Mouse (Mus musculus) cerebellum, adult 2 months (tissue): ENCODE measurements around the gene Cers5. TPM values are rescaled to one million over a fixed set of nuclear protein-coding genes. Genes with fewer than 3 reads are reported as not detected.

ENCODE experiments used
- DNase-seq, 2 experiments: peaks; one replicate each; pipeline ENCODE4 v3.0.0; 2021
- H3K27ac ChIP-seq: fragments of 200-500 bp; 2 replicates; pipeline ENCODE4 v1.5.1; 2012; ENCODE audit warnings: low read length, control low read depth, inconsistent platforms; ENCODE audit not compliant: insufficient read depth
- H3K27me3 ChIP-seq: fragments of 200-500 bp; 2 replicates; pipeline ENCODE4 v1.6.1; 2012; ENCODE audit warnings: inconsistent platforms, mild to moderate bottlenecking, low read length, moderate library complexity; ENCODE audit not compliant: control insufficient read depth, insufficient read depth
- H3K4me1 ChIP-seq: fragments of 200-500 bp; 2 replicates; pipeline ENCODE4 v1.6.1; 2011; ENCODE audit warnings: low read length; ENCODE audit not compliant: control insufficient read depth, insufficient read depth
- H3K4me3 ChIP-seq: fragments of 200-500 bp; replicated peaks from 2 replicates; pipeline ENCODE3; 2011; ENCODE audit warnings: mild to moderate bottlenecking, low read depth, low read length, control low read depth; ENCODE audit not compliant: insufficient read depth
- CTCF ChIP-seq: fragments of 200-500 bp; IDR thresholded peaks from 2 replicates; pipeline ENCODE4 v1.5.1; 2011; ENCODE audit warnings: low read depth, mild to moderate bottlenecking, control low read depth, low read length, moderate library complexity, borderline replicate concordance; ENCODE audit not compliant: insufficient read depth
- POLR2A ChIP-seq: fragments of 200-500 bp; IDR thresholded peaks from 2 replicates; pipeline ENCODE4 v1.6.1; 2011; ENCODE audit warnings: low read length, control low read depth, borderline replicate concordance; ENCODE audit not compliant: insufficient read depth
- WGBS: fragments of 180-500 bp; shearing (Covaris S2); methylation state at CpG from one replicate; pipeline ENCODE4 v1.1.7; 2018; 5-methylcytosine and 5-hydroxymethylcytosine counted together
- polyA plus RNA-seq: library from polyadenylated mRNA; depleted of rRNA; stranded (reverse); fragments of >200 nt; gene quantifications from 2 replicates; pipeline ENCODE4 v1.2.3, GENCODE M21; 2012

Cers5 gene
- polyA plus RNA-seq, 1 experiment, result 40.2 TPM

DNA sequence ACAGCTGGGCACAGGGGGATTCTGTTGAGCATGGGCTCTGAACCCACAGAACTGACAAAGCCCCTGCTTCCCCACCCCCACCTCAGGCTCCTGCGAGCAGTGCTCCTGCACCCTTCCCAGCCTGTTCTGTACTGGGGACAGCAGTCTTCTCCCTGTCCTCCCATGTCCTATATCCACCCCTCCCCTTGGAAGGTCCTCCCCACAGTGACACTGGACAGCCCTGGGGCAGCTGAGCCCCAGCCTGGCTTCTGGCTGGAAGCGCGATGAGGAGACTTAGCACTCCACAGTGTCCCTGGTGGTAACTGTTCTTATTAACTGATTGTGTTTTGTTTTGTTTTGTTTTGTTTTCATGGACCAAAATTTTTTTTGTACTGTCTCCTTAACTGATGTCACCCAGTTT, 59.1 kb downstream of the Cers5 start:
- Histone ChIP-seq H3K27me3 (no peaks in the 10 kb centered on the region), H3K4me3 (no peak overlapping the region), H3K4me1 (peaks cover 36% of the 10 kb centered on the region), H3K27ac (peak overlapping the region; percentile 56)
- DNase-seq, result no peak
- WGBS, result 78% methylated on average over 3 of the region's 3 CpGs
- TF ChIP-seq CTCF (no peak), POLR2A (no peak)

DNA sequence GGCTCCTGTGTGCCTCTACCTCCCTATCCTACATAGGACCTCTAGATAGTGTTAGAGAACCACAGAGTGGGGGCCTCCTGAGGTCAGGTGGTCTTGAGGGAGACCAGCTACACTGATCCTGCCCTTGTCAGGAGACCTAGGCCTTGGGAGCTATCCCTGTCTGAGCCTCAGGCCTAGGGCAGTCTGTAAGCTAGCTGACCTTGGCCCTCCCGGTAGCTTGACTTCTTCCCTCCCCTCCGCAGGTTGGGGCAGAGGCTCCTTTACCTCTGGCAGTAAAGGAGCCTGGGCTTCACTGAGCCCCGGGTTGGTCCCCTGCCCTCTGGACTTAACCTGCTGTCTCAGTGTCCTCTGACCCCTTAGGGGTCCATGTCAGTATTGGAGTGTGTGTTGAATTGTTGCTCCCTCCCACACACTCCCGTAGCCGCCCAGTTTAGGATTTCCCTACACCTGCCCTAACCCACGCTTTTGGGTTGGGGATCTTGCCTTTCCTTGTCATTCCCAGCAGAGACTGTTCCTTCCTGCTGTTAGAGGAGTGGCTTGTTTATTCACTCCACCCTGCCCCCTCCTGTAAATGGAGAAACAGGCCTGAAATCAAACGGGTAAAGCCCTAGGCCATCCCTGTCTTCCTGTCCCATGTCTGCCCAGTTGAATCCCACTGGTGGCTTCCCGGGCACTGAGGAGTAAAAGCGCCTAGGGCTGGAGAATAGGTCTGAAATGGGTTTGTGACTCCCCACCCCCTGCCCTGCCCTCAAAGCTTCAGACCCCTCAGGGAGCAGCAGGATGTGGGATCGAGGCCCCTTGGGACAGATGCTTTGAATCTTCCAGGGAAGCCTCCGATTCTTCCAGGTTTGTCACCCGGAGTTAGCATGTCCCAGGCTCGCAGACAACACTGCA, 59.8 kb downstream of the Cers5 start:
- no peak for DNase-seq
- WGBS, result 63% methylated on average over 13 of the region's 13 CpGs
- H3K4me1 ChIP-seq, result peaks cover 30% of the 10 kb centered on the region
- H3K27ac ChIP-seq, result peak overlapping the region; percentile 26; the same call in 1 of the 2 replicates
- no peak for TF ChIP-seq POLR2A
- no peak for TF ChIP-seq CTCF
- H3K27me3 ChIP-seq, result no peaks in the 10 kb centered on the region
- no peak overlapping the region for H3K4me3 ChIP-seq

DNA sequence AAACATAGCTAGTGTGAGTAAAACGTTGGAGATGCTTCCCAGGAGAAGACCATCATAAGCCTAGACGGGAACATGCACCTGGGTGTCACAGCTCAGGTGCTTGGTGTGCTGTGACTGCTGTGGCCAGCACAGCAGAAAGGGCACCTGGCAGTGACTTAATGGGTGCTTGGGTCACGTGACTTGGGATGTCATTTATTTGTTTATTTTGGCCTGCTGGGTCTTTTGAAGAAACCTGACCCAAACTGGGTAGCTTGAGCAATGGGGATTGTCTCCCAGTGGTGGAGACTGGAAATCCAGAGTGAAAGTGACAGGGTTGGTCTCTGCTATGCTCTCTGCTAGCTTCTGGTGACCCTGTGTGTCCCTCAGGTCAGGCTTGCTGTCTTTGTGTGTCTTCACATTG, 61.2 kb downstream of the Cers5 start:
- no peak for DNase-seq
- H3K27me3 ChIP-seq, result no peaks in the 10 kb centered on the region
- no peak overlapping the region for H3K27ac ChIP-seq
- H3K4me3 ChIP-seq, result no peak overlapping the region
- H3K4me1 ChIP-seq, result peaks cover 20% of the 10 kb centered on the region
- WGBS, result 77% methylated on average over 3 of the region's 3 CpGs
- TF ChIP-seq POLR2A (no peak), CTCF (no peak)

DNA sequence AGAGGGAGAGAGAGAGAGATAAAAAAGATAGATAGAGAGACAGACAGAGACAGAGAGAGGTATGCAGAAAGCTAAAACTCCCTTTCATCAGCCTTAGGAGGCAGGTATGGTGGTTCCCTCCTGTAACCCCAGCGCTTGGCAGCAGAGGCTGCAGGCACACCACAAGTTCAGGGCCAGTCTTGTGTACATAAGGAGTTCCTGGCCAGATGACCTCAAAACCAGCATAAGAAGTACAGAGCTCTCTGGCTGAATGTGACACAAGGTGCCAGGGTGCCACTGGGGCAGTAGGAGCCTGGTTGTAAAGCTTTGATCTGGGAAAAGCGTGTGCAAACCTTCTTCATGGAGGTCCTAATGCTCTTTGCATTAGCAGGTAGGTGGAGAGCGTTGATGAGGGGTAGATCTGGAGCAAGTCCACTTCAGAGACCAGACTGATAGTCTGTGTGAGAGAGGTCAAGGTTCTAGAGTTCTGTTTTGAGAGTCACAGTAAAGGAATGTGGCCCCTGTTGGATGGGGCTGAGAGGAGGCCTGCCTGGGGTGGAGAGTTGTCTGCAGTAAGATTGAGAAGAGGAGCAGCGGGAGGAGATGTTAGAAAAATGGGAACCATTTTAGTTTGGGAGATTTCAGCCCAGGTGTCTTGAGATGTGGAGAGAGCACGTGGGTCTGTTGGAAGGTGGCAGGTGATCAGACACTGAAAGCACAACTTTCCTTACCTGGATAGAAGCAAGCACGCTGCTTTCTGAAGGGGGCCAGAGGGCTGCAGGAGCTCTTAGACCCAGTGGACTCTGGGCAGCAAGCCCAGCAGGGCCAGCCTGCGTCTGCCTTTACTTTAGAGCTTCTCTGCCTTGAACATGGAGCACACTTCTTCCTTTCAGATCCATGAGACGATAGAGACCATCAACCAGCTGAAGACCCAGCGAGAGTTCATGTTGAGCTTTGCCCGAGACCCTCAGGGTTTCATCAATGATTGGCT, 62.2 kb downstream of the Cers5 start:
- Histone ChIP-seq H3K4me1 (peaks cover 10% of the 10 kb centered on the region), H3K27me3 (no peaks in the 10 kb centered on the region), H3K4me3 (no peak overlapping the region), H3K27ac (no peak overlapping the region)
- WGBS, result 81% methylated on average over 10 of the region's 10 CpGs
- no peak for DNase-seq
- no peak for TF ChIP-seq CTCF
- TF ChIP-seq POLR2A, result no peak

DNA sequence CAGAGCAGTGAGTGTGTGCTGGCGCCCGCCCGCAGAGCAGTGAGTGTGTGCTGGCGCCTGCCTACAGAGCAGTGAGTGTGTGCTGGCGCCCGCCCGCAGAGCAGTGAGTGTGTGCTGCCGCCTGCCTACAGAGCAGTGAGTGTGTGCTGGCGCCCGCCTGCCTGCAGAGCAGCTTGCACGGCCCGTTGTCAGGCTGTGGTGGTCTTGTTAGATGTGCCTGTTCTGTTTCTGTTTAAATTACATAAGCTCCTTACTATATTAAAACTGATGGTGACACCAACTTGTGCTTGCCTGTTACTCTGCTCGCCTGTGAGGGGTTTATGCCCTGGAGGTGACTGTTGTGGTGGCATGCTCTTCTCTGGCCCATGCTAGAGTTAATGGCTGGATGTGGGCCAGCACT, 64.5 kb downstream of the Cers5 start:
- no peak for DNase-seq

DNA sequence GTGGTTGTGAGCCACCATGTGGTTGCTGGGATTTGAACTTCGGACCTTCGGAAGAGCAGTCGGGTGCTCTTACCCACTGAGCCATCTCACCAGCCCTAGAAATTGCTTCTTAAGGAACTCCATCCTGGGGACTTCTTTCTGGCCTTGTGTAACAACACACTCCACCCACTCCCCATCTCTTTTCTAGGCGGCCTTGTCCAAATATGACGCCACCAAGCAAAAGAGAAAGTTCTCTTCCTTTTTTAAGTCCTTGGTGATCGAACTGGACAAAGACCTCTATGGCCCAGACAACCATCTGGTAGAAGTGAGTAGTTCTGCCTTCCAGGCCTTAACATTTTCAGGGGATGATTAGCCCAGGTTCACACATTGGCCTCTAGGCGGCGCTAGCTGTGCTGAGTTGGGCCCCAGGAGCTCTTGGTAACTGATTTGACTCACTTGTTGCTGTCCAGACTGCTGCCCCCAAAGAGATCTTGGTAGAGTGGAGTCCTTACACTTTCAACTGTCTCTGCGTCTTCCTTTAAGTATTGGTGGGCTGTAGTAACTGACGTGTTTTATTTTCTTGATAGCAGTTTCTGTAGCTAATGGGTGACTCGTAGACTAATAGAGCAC, 67.1 kb downstream of the Cers5 start, which contains the start of gene Gm17349:
Gm17349 (minus strand) TSS at position 51 of the 609 bp plus-strand sequence.
- Histone ChIP-seq H3K27me3 (no peaks in the 10 kb centered on the region), H3K27ac (peak within 1 kb of the TSS; percentile 72), H3K4me3 (peak within 1 kb of the TSS; percentile 14), H3K4me1 (peaks cover 12% of the 10 kb centered on the region)
- whole genome bisulfite sequencing, result 61% methylated on average over 11 of the region's 11 CpGs
- DNase-seq, result peak; percentile 66 to 73
- TF ChIP-seq POLR2A, result no peak
- TF ChIP-seq CTCF, result peak; percentile 86

More for the DNA sequence above, 64.5 kb downstream of the Cers5 start:
- Histone ChIP-seq H3K27ac (no peak overlapping the region), H3K4me3 (no peak overlapping the region), H3K27me3 (no peaks in the 10 kb centered on the region), H3K4me1 (peaks cover 11% of the 10 kb centered on the region)
- 90% methylated on average over 13 of the region's 13 CpGs for WGBS
- TF ChIP-seq CTCF, result no peak
- TF ChIP-seq POLR2A, result no peak

DNA sequence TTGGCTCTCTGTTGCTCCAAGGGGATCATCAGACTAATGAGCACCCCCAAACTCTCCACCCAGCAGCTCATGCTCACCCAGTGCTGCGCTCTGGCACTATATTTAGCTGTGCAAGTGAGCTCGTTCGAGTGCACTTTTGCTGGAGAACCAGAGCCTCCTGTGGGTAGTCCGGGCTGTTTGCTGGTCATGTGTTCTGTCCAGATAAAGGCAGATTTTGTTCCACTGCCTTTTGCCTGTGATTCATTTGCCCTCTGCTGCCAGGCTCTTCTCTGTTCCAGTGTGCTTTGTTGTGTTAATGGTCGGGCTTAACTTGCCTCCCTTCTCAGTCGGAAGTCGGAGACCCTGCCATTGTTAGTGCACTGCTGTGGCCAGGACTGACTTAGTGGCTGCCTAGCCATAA, 67.8 kb downstream of the Cers5 start:
- no peak overlapping the region for H3K4me3 ChIP-seq
- peaks cover 12% of the 10 kb centered on the region for H3K4me1 ChIP-seq
- no peak for DNase-seq
- no peaks in the 10 kb centered on the region for H3K27me3 ChIP-seq
- no peak for TF ChIP-seq POLR2A
- no peak for TF ChIP-seq CTCF
- 34% methylated on average over 7 of the region's 7 CpGs for WGBS
- peak overlapping the region; percentile 72; the same call in 1 of the 2 replicates for H3K27ac ChIP-seq
